In genomic region chrX:20425140-20425838, GRCm38 (mm10) we compare ENCODE assay signal across 8 mouse cellular contexts. TPM values are rescaled to one million over a fixed set of nuclear protein-coding genes. Genes with fewer than 3 reads are reported as not detected.
A peak's percentile ranks its signal among the peaks of the same experiment; 100 is the strongest.
DNase-seq lines count a peak whose midpoint lies in the region; ATAC-seq and TF ChIP-seq lines count a peak whose summit lies in the region.

Jade3 (plus strand) TSS chrX:20425688.

- H3K36me3 ChIP-seq in embryonic facial prominence, embryonic 11.5 days (replicated peaks; ENCODE audit: control insufficient read depth, insufficient read depth, low read depth, low read length) = no peaks in the 10 kb centered on the region
- 0 out of 2 replicates have a peak, but pooled peaks cover 2% of the 10 kb centered on the region for H3K36me3 ChIP-seq in limb, embryonic 13.5 days
- H3K36me3 ChIP-seq in midbrain, embryonic 15.5 days (replicated peaks) = no peaks in the 10 kb centered on the region
- no peaks in the 10 kb centered on the region for H3K36me3 ChIP-seq in spleen, adult 2 months (ENCODE audit: control insufficient read depth, insufficient read depth, low read length)

- ATAC-seq in embryonic facial prominence, embryonic 11.5 days (replicated peaks; ENCODE audit: insufficient number of reproducible peaks, low FRiP score, low TSS enrichment, low read depth) = peak; percentile 99
- peak; percentile 96 for ATAC-seq in limb, embryonic 13.5 days (ENCODE audit: low FRiP score, low read depth)
- ATAC-seq in midbrain, embryonic 15.5 days (replicated peaks) = peak; percentile 97

- H3K27ac ChIP-seq in embryonic facial prominence, embryonic 11.5 days (replicated peaks; ENCODE audit: low read depth, low read length) = peak within 1 kb of the TSS; percentile 80
- H3K27ac ChIP-seq in limb, embryonic 13.5 days = peak within 1 kb of the TSS; percentile 75
- H3K27ac ChIP-seq in midbrain, embryonic 15.5 days = peak within 1 kb of the TSS; percentile 89
- H3K27ac ChIP-seq in spleen, adult 2 months (ENCODE audit: insufficient read depth, low read length) = peak within 1 kb of the TSS; percentile 57

- H3K9ac ChIP-seq in embryonic facial prominence, embryonic 11.5 days (replicated peaks; ENCODE audit: low read length) = peak within 1 kb of the TSS; percentile 70
- H3K9ac ChIP-seq in limb, embryonic 13.5 days = peak within 1 kb of the TSS; percentile 75
- H3K9ac ChIP-seq in midbrain, embryonic 15.5 days = peak within 1 kb of the TSS; percentile 76

- peak within 1 kb of the TSS; percentile 55 for H3K4me3 ChIP-seq in embryonic facial prominence, embryonic 11.5 days (ENCODE audit: low read depth, low read length)
- peak within 1 kb of the TSS; percentile 61 for H3K4me3 ChIP-seq in limb, embryonic 13.5 days
- H3K4me3 ChIP-seq in midbrain, embryonic 15.5 days = peak within 1 kb of the TSS; percentile 66
- peak within 1 kb of the TSS; percentile 85 for H3K4me3 ChIP-seq in spleen, adult 2 months (ENCODE audit: extremely low read depth, insufficient read depth, insufficient read length)

- peak; percentile 86 for DNase-seq in 3T3-L1 (ENCODE audit: low read depth, low spot score)
- peak; percentile 80 for DNase-seq in adrenal gland, postnatal 25 days
- peak; percentile 79 for DNase-seq in embryonic facial prominence, embryonic 11.5 days (ENCODE audit: low spot score)
- peak; percentile 74 to 89 for DNase-seq in heart, adult 18-20 months
- peak; percentile 81 for DNase-seq in kidney, adult 18-20 months
- peak; percentile 52 to 65 for DNase-seq in spleen, adult 2 months (ENCODE audit: low read depth in 1 of 2, low spot score in 2 of 2)

- WGBS in embryonic facial prominence, embryonic 11.5 days = 12% methylated on average over 27 of the region's 67 CpGs
- 15% methylated on average over 35 of the region's 67 CpGs for WGBS in limb, embryonic 13.5 days
- WGBS in midbrain, embryonic 15.5 days = 12% methylated on average over 40 of the region's 67 CpGs
- 32% methylated on average over 47 of the region's 67 CpGs for WGBS in spleen, adult 2 months

- no peaks in the 10 kb centered on the region for H3K27me3 ChIP-seq in embryonic facial prominence, embryonic 11.5 days (ENCODE audit: control insufficient read depth, insufficient read depth, low read length)
- no peaks in the 10 kb centered on the region for H3K27me3 ChIP-seq in limb, embryonic 13.5 days
- no peaks in the 10 kb centered on the region for H3K27me3 ChIP-seq in midbrain, embryonic 15.5 days (replicated peaks)
- no peaks in the 10 kb centered on the region for H3K27me3 ChIP-seq in spleen, adult 2 months (ENCODE audit: control insufficient read depth, insufficient read depth, low read length)

- peak within 1 kb of the TSS; percentile 53 for H3K4me2 ChIP-seq in embryonic facial prominence, embryonic 11.5 days (ENCODE audit: low read depth, low read length)
- H3K4me2 ChIP-seq in limb, embryonic 13.5 days (replicated peaks) = peak within 1 kb of the TSS; percentile 65
- peak within 1 kb of the TSS; percentile 56 for H3K4me2 ChIP-seq in midbrain, embryonic 15.5 days

- TF ChIP-seq CTCF in spleen, adult 2 months (IDR thresholded peaks at IDR 0.05; ENCODE audit: extremely low read depth, insufficient read depth, insufficient read length, insufficient replicate concordance) = no peak

- H3K9me3 ChIP-seq in embryonic facial prominence, embryonic 11.5 days (replicated peaks; ENCODE audit: control insufficient read depth, low read length) = no peaks in the 10 kb centered on the region
- H3K9me3 ChIP-seq in limb, embryonic 13.5 days = no peaks in the 10 kb centered on the region
- H3K9me3 ChIP-seq in midbrain, embryonic 15.5 days = no peaks in the 10 kb centered on the region

- no peak for TF ChIP-seq POLR2A in spleen, adult 2 months (IDR thresholded peaks at IDR 0.05; ENCODE audit: low read depth, low read length)

- H3K4me1 ChIP-seq in embryonic facial prominence, embryonic 11.5 days (ENCODE audit: control insufficient read depth, insufficient read depth, low read length) = no peaks in the 10 kb centered on the region
- H3K4me1 ChIP-seq in limb, embryonic 13.5 days = 0 out of 2 replicates have a peak, but pooled peaks cover 3% of the 10 kb centered on the region
- no peaks in the 10 kb centered on the region for H3K4me1 ChIP-seq in midbrain, embryonic 15.5 days
- H3K4me1 ChIP-seq in spleen, adult 2 months (ENCODE audit: control insufficient read depth, insufficient read depth, insufficient read length) = no peaks in the 10 kb centered on the region

RNA-seq across cellular contexts. Expression of gene Jade3, which starts in this region (rescaled TPM):
- 3.9 and 6.0 TPM in 2 replicates for total RNA-seq in adrenal gland, postnatal 25 days (2021)
- 11.4 and 14.4 TPM in 2 replicates for polyA plus RNA-seq in embryonic facial prominence, embryonic 11.5 days (2014; fragmentation: Nextera tagmentation; extraction: Ambion mirVana)
- total RNA-seq in heart, adult 18-20 months (2021) = 1 to 10 TPM; 2.0 to 2.1 TPM
- 6.8 and 8.0 TPM in 2 replicates for polyA plus RNA-seq in limb, embryonic 13.5 days (2015; fragmentation: Nextera tagmentation; extraction: Ambion mirVana)
- 5.5 and 6.1 TPM in 2 replicates for polyA plus RNA-seq in midbrain, embryonic 15.5 days (2015; fragmentation: Nextera tagmentation; extraction: Ambion mirVana)
- polyA plus RNA-seq in spleen, adult 2 months (2012; rRNA removed) = 0.31 and 0.36 TPM in 2 replicates

Comparison
In these comparisons a context has a peak if more than half of its experiments do, and no peak if none do; other contexts are left out.
1. Peak in every context shown above with its lines: DNase-seq, ATAC-seq, H3K4me3 ChIP-seq and H3K27ac ChIP-seq.
2. Peak in DNase-seq, H3K4me3 ChIP-seq and H3K27ac ChIP-seq in spleen, adult 2 months; RNA of the gene not detected or under 1 TPM.